Mouse (Mus musculus): ENCODE measurements around the gene Olfr792.

- TF ChIP-seq POLR2A (IDR thresholded peaks at IDR 0.05; ENCODE audit: borderline replicate concordance, extremely low read depth, insufficient read depth, insufficient read length, poor library complexity, severe bottlenecking) (no peak), CTCF (IDR thresholded peaks at IDR 0.05; ENCODE audit: borderline replicate concordance, extremely low read depth, insufficient read depth, insufficient read length) (no peak)
Measured at GRCm38 (mm10) chr10:129577066-129577465, 38.1 kb downstream of the Olfr792 start.
